Mouse (Mus musculus) adipocyte (in vitro differentiated cells): ENCODE data around the gene Trpm8.

Experiments
- DNase-seq: peaks from one replicate; pipeline ENCODE4 v3.0.0-alpha.2; 2016; ENCODE audit warnings: low spot score

Trpm8 gene

GRCm38 (mm10) chr1:88247660-88248059 is 29.8 kb upstream of the Trpm8 start:
- DNase-seq, result no peak

GRCm38 (mm10) chr1:88248658-88249057 is 28.8 kb upstream of the Trpm8 start:
- no peak for DNase-seq

GRCm38 (mm10) chr1:88249596-88249995 is 27.9 kb upstream of the Trpm8 start:
- no peak for DNase-seq

GRCm38 (mm10) chr1:88250023-88250422 is 27.4 kb upstream of the Trpm8 start:
- no peak for DNase-seq

GRCm38 (mm10) chr1:88253106-88253505 is 24.4 kb upstream of the Trpm8 start:
- DNase-seq, result no peak

GRCm38 (mm10) chr1:88253540-88253939 is 23.9 kb upstream of the Trpm8 start:
- DNase-seq, result no peak

GRCm38 (mm10) chr1:88254793-88255465 is 22.5 kb upstream of the Trpm8 start:
- no peak for DNase-seq

GRCm38 (mm10) chr1:88255466-88255857 is 22.0 kb upstream of the Trpm8 start:
- DNase-seq, result no peak

- no peak for DNase-seq
Observed at GRCm38 (mm10) chr1:88255989-88256754, 21.3 kb upstream of the Trpm8 start.

GRCm38 (mm10) chr1:88256886-88257663 is 20.4 kb upstream of the Trpm8 start:
- no peak for DNase-seq

- no peak for DNase-seq
Observed at GRCm38 (mm10) chr1:88257681-88258080, 19.8 kb upstream of the Trpm8 start.

GRCm38 (mm10) chr1:88258361-88258760 is 19.1 kb upstream of the Trpm8 start:
- DNase-seq, result no peak

- no peak for DNase-seq
Observed at GRCm38 (mm10) chr1:88258881-88259642, 18.4 kb upstream of the Trpm8 start.

GRCm38 (mm10) chr1:88259643-88260024 is 17.8 kb upstream of the Trpm8 start:
- DNase-seq, result no peak

- no peak for DNase-seq
Observed at GRCm38 (mm10) chr1:88260114-88260513, 17.3 kb upstream of the Trpm8 start.

GRCm38 (mm10) chr1:88260604-88261377 is 16.7 kb upstream of the Trpm8 start:
- DNase-seq, result no peak

GRCm38 (mm10) chr1:88261706-88262105 is 15.8 kb upstream of the Trpm8 start:
- DNase-seq, result no peak

GRCm38 (mm10) chr1:88262255-88262654 is 15.2 kb upstream of the Trpm8 start:
- peak; percentile 83 for DNase-seq

- no peak for DNase-seq
Observed at GRCm38 (mm10) chr1:88262961-88263360, 14.5 kb upstream of the Trpm8 start.

GRCm38 (mm10) chr1:88263778-88264177 is 13.7 kb upstream of the Trpm8 start:
- no peak for DNase-seq

- DNase-seq, result no peak
Observed at GRCm38 (mm10) chr1:88264237-88264868, 13.1 kb upstream of the Trpm8 start.
